Mouse (Mus musculus) testis, adult 2 months (tissue): ENCODE data around the gene Cntn5.

Experiments used
- CTCF ChIP-seq: fragments of 200-500 bp; IDR thresholded peaks from 2 replicates; pipeline ENCODE4 v1.5.1; 2012; ENCODE audit warnings: low read depth, mild to moderate bottlenecking, inconsistent platforms, low read length, moderate library complexity; ENCODE audit not compliant: control insufficient read depth, insufficient read depth, insufficient replicate concordance
- POLR2A ChIP-seq: fragments of 200-500 bp; IDR thresholded peaks from 2 replicates; pipeline ENCODE4 v1.6.1; 2012; ENCODE audit warnings: low read depth, mild to moderate bottlenecking, inconsistent platforms, low read length, moderate library complexity; ENCODE audit not compliant: control insufficient read depth

- TF ChIP-seq CTCF (no peak), POLR2A (no peak)
These were observed 241.5 kb downstream of the Cntn5 start for GRCm38 (mm10) chr9:10663101-10663500.
